Mouse (Mus musculus): ENCODE measurements around the gene Dffa. TPM values are rescaled to one million over a fixed set of nuclear protein-coding genes. Genes with fewer than 3 reads are reported as not detected.

Dffa gene
- polyA plus RNA-seq (2014; fragmentation: Illumina TruSeq; extraction: RNeasy Lipid Tissue Mini Kit (QIAGEN cat#74804); ENCODE audit: low read depth, low replicate concordance), result 33.6 TPM

DNA sequence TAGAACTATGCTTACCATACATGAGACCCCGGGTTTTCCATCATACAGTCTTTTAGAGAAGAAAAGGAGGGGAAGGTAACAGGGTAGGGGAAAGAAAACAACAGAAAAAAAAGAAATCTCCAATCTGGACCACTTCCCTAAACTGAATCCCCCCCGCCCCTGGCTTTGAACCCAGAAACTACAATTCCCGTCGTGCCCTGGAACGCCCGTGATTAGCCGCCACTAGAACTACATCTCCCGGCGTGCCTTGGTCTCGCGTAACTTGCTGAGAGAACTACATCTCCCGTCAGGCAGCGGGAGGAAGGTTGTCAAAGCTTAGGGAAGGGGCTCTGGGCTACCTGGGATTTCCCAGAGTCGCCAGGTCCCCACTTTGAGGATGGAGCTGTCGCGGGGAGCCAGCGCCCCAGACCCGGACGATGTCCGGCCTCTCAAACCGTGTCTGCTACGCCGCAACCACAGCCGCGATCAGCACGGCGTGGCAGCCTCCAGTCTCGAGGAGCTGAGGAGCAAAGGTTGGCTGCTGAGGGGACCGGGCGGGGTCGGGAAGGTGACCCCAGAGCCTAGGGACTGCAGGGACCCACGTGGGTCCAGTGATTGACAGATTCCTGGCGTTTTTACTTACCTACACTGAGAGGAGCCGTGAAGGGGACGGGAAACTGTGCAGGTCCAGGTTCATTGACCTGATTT lies at the start of gene Dffa:
Gene Dffa, plus strand, starts transcription at position 272 of the 687 bp plus-strand sequence.

DNA sequence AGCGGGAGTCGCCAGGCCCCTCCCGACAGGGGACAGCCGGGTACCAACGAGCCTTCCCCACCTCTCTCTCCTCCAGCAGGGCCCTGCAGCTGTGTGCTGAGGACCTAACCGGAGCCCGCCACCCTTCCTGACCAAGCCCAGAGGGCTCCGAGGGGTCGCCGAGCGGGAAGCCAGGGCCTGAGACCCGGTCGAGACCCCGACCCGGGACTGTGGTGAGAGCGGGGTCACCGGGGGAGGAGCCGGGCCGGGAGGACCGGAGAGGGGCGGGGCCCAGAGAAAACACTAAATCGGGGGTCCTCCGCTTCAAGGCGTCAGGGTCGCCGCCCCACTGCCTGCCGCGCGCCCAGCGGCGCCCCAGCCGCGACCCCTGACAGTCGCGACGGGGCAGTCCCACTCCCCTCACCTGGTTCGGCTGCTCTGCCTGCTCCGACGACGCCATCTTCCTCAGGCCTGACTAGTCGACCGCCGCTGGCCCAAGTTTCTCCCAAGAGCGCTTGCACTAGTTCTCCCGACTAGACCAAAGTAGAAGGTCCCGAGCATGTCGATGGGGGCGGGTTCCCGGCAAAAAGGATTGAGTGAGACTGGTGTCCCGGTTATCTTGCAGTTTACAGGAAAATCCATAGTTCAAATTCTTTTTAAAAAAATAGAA lies 4.5 kb upstream of the Dffa start, which contains the start of gene Pex14:
Gene Pex14, minus strand, starts transcription at position 508 of the 649 bp plus-strand sequence.

GRCm38 (mm10) chr4:149126663-149127062 lies 22.7 kb downstream of the Dffa start, which contains the start of gene Cort:
TSS of gene Cort (minus strand) at chr4:149126763.

GRCm38 (mm10) chr4:149136982-149137770 lies 33.2 kb downstream of the Dffa start, which contains the start of gene Cenps:
TSS of gene Cenps (minus strand) at chr4:149137629.

GRCm38 (mm10) chr4:149166215-149166946 lies 62.4 kb downstream of the Dffa start, which contains the start of gene Pgd:
TSS of gene Pgd (minus strand) at chr4:149166771.

Other genes with a start within 250 kb of the Dffa start
- 25.3 TPM for gene Pex14, start 4.3 kb upstream of the Dffa start, polyA plus RNA-seq (2014; fragmentation: Illumina TruSeq; extraction: RNeasy Lipid Tissue Mini Kit (QIAGEN cat#74804); ENCODE audit: low read depth, low replicate concordance)
- gene Cort, start 22.6 kb downstream of the Dffa start, polyA plus RNA-seq (2014; fragmentation: Illumina TruSeq; extraction: RNeasy Lipid Tissue Mini Kit (QIAGEN cat#74804); ENCODE audit: low read depth, low replicate concordance), result not detected
- 2.6 TPM for gene Cenps, start 33.5 kb downstream of the Dffa start, polyA plus RNA-seq (2014; fragmentation: Illumina TruSeq; extraction: RNeasy Lipid Tissue Mini Kit (QIAGEN cat#74804); ENCODE audit: low read depth, low replicate concordance)
- gene Pgd, start 62.6 kb downstream of the Dffa start, polyA plus RNA-seq (2014; fragmentation: Illumina TruSeq; extraction: RNeasy Lipid Tissue Mini Kit (QIAGEN cat#74804); ENCODE audit: low read depth, low replicate concordance), result 27.2 TPM
- 86.7 TPM for gene Kif1b, start 203.5 kb downstream of the Dffa start, polyA plus RNA-seq (2014; fragmentation: Illumina TruSeq; extraction: RNeasy Lipid Tissue Mini Kit (QIAGEN cat#74804); ENCODE audit: low read depth, low replicate concordance)